Comparison of ENCODE assay signal across 9 mouse cellular contexts in genomic region chr6:47877058-47877457, GRCm38 (mm10). TPM values are rescaled to one million over a fixed set of nuclear protein-coding genes. Genes with fewer than 3 reads are reported as not detected.
DNase-seq lines count a peak whose midpoint lies in the region; ATAC-seq and TF ChIP-seq lines count a peak whose summit lies in the region.
"Had no signal": no experiment of that assay in that cellular context is flagged by ENCODE, and none has a peak within 500 bp of the region (broad histone marks: within the 10 kb centered on the region; RNA-seq: fewer than 3 reads in every experiment).

Zfp282 (plus strand) TSS chr6:47877204.

- peak within 1 kb of the TSS; percentile 93 for H3K9ac ChIP-seq in heart, embryonic 11.5 days (ENCODE audit: low read depth, low read length)
- H3K9ac ChIP-seq in CH12.LX (ENCODE audit: insufficient read depth, low read depth): peak within 1 kb of the TSS; percentile 73
- peak within 1 kb of the TSS; percentile 95 for H3K9ac ChIP-seq in forebrain, embryonic 12.5 days
- H3K9ac ChIP-seq in neural tube, embryonic 15.5 days (replicated peaks): peak within 1 kb of the TSS; percentile 70

- peak within 1 kb of the TSS; percentile 91 for H3K4me3 ChIP-seq in heart, embryonic 11.5 days (ENCODE audit: low read depth, low read length)
- H3K4me3 ChIP-seq in CH12.LX (replicated peaks in 1 of 3; ENCODE audit: low read depth in 2 of 3, low read length in 2 of 3, poor library complexity in 1 of 3): peak within 1 kb of the TSS; percentile 69 to 85 (median 74)
- peak within 1 kb of the TSS; percentile 92 for H3K4me3 ChIP-seq in forebrain, embryonic 12.5 days (replicated peaks)
- H3K4me3 ChIP-seq in neural tube, embryonic 15.5 days (replicated peaks): peak within 1 kb of the TSS; percentile 91

- no peaks in the 10 kb centered on the region for H3K9me3 ChIP-seq in heart, embryonic 11.5 days (replicated peaks; ENCODE audit: control insufficient read depth, low read length)
- no peaks in the 10 kb centered on the region for H3K9me3 ChIP-seq in CH12.LX (replicated peaks; ENCODE audit: low read length)
- no peaks in the 10 kb centered on the region for H3K9me3 ChIP-seq in forebrain, embryonic 12.5 days
- H3K9me3 ChIP-seq in neural tube, embryonic 15.5 days (replicated peaks): no peaks in the 10 kb centered on the region

- ATAC-seq in heart, embryonic 11.5 days (replicated peaks; ENCODE audit: insufficient number of reproducible peaks, low FRiP score, low TSS enrichment): no peak
- no peak for ATAC-seq in forebrain, embryonic 12.5 days (ENCODE audit: low FRiP score)
- no peak for ATAC-seq in neural tube, embryonic 15.5 days (ENCODE audit: low FRiP score)

- H3K27ac ChIP-seq in heart, embryonic 11.5 days (ENCODE audit: low read depth, low read length): peak within 1 kb of the TSS; percentile 96
- peak within 1 kb of the TSS; percentile 48 for H3K27ac ChIP-seq in CH12.LX (ENCODE audit: insufficient read depth, low read depth)
- peak within 1 kb of the TSS; percentile 99 for H3K27ac ChIP-seq in forebrain, embryonic 12.5 days
- H3K27ac ChIP-seq in neural tube, embryonic 15.5 days (replicated peaks): peak within 1 kb of the TSS; percentile 96

- DNase-seq in heart, adult 9 months (ENCODE audit: low spot score in 2 of 2): no peak
- no peak for DNase-seq in CH12.LX (ENCODE audit: extremely low read depth)
- DNase-seq in left cerebral cortex, postnatal 14 days (ENCODE audit: low spot score in 2 of 2): no peak
- no peak for DNase-seq in thymus, adult 18-20 months
- DNase-seq in kidney, postnatal 4 days: no peak

- dilution Hi-C loops in CH12.LX (cut with MboI; ENCODE audit: extremely low pct_ligation_motif_present, extremely low pct_unique_long_range_greater_than_20kb, low sequenced_read_pairs): no loop called here

- no peak for TF ChIP-seq RAD21 in CH12.LX (IDR thresholded peaks at IDR 0.05; ENCODE audit: low read depth, low read length)

- no peak for TF ChIP-seq CTCF in CH12.LX (conservative IDR thresholded peaks at IDR 0.05 in 1 of 2, IDR thresholded peaks at IDR 0.05 in 1 of 2; ENCODE audit: low read depth in 2 of 2, low read length in 2 of 2)

- TF ChIP-seq EP300 in CH12.LX (IDR thresholded peaks at IDR 0.05; ENCODE audit: low read length): no peak

- in situ Hi-C loops in CH12.LX (cut with MboI; ENCODE audit: low pct_ligation_motif_present, low pct_unique_long_range_greater_than_20kb, low sequenced_read_pairs): no loop called here

- peaks cover 7% of the 10 kb centered on the region for H3K79me2 ChIP-seq in CH12.LX (replicated peaks; ENCODE audit: control insufficient read depth, extremely low read depth, insufficient read depth, poor library complexity, severe bottlenecking)

- H3K27me3 ChIP-seq in heart, embryonic 11.5 days (ENCODE audit: control insufficient read depth, insufficient read depth, low read length): no peaks in the 10 kb centered on the region
- H3K27me3 ChIP-seq in CH12.LX (replicated peaks): no peaks in the 10 kb centered on the region
- H3K27me3 ChIP-seq in forebrain, embryonic 12.5 days: no peaks in the 10 kb centered on the region
- no peaks in the 10 kb centered on the region for H3K27me3 ChIP-seq in neural tube, embryonic 15.5 days (replicated peaks)
- H3K27me3 ChIP-seq: Patski had no signal

- peaks cover 5% of the 10 kb centered on the region; the same call in 1 of the 2 replicates for H3K36me3 ChIP-seq in heart, embryonic 11.5 days (ENCODE audit: control insufficient read depth, insufficient read depth, low read length)
- peaks cover 18 to 24% of the 10 kb centered on the region in 2 experiments for H3K36me3 ChIP-seq in CH12.LX (replicated peaks in 1 of 2; ENCODE audit: control insufficient read depth in 1 of 2, insufficient read depth in 1 of 2, low read length in 1 of 2)
- H3K36me3 ChIP-seq in forebrain, embryonic 12.5 days (replicated peaks): peaks cover 26% of the 10 kb centered on the region
- peaks cover 20% of the 10 kb centered on the region for H3K36me3 ChIP-seq in neural tube, embryonic 15.5 days

- no peak for TF ChIP-seq POLR2A in CH12.LX (IDR thresholded peaks at IDR 0.05; ENCODE audit: low read depth, low read length)

- intact Hi-C loops in left cerebral cortex, postnatal 14 days (cut with DNase I): no loop called here

- WGBS in heart, embryonic 11.5 days (ENCODE audit: insufficient replicate concordance): 9% methylated on average over 9 of the region's 9 CpGs
- WGBS in forebrain, embryonic 12.5 days: 7% methylated on average over 9 of the region's 9 CpGs
- 5% methylated on average over 9 of the region's 9 CpGs for WGBS in neural tube, embryonic 15.5 days

- H3K4me1 ChIP-seq in heart, embryonic 11.5 days (ENCODE audit: control insufficient read depth, insufficient read depth, low read length): peaks cover 12% of the 10 kb centered on the region
- peaks cover 6 to 27% of the 10 kb centered on the region in 2 experiments; a peak in 3 of 4 replicates for H3K4me1 ChIP-seq in CH12.LX (ENCODE audit: control insufficient read depth in 1 of 2, insufficient read depth in 2 of 2)
- peaks cover 18% of the 10 kb centered on the region for H3K4me1 ChIP-seq in forebrain, embryonic 12.5 days
- H3K4me1 ChIP-seq in neural tube, embryonic 15.5 days: peaks cover 27% of the 10 kb centered on the region

- H3K4me2 ChIP-seq in heart, embryonic 11.5 days: peak within 1 kb of the TSS; percentile 87
- peak within 1 kb of the TSS; percentile 96; the same call in 1 of the 2 replicates for H3K4me2 ChIP-seq in CH12.LX (ENCODE audit: insufficient read depth, low read depth, poor library complexity, severe bottlenecking)
- peak within 1 kb of the TSS; percentile 87 for H3K4me2 ChIP-seq in forebrain, embryonic 12.5 days
- H3K4me2 ChIP-seq in neural tube, embryonic 15.5 days: peak within 1 kb of the TSS; percentile 74

TF ChIP-seq in CH12.LX, 34 proteins besides CTCF, POLR2A, EP300 and RAD21:
- TF ChIP-seq TBP (conservative IDR thresholded peaks at IDR 0.05; ENCODE audit: low read depth, low read length) (no peak), ZKSCAN1 (IDR thresholded peaks at IDR 0.05; ENCODE audit: borderline replicate concordance, low read depth, low read length) (peak; percentile 95), USF1 (IDR thresholded peaks at IDR 0.05; ENCODE audit: low read depth, low read length) (no peak), ZNF384 (IDR thresholded peaks at IDR 0.05; ENCODE audit: low read depth, low read length) (0 out of 2 replicates have a peak, but pooled peaks have one; percentile 42), JUN (IDR thresholded peaks at IDR 0.05; ENCODE audit: insufficient read depth, low read depth, low read length) (no peak), USF2 (conservative IDR thresholded peaks at IDR 0.05; ENCODE audit: low read depth, low read length) (no peak), ETS1 (conservative IDR thresholded peaks at IDR 0.05; ENCODE audit: low read depth, low read length) (no peak)

RNA-seq across cellular contexts. Expression of gene Zfp282, which starts in this region (rescaled TPM):
- polyA plus RNA-seq in heart, embryonic 11.5 days (2014; fragmentation: Nextera tagmentation; extraction: Ambion mirVana): 6.0 and 6.8 TPM in 2 replicates
- 15.0 and 16.2 TPM in 2 replicates for total RNA-seq in CH12.LX (2012; rRNA removed)
- total RNA-seq in CH12.LX (2014; rRNA removed): 10.9 and 12.0 TPM in 2 replicates
- 14.7 and 15.5 TPM in 2 replicates for polyA plus RNA-seq in CH12.LX (2012; ENCODE audit: insufficient read length, low read depth)
- polyA plus RNA-seq in forebrain, embryonic 12.5 days (2016; fragmentation: Nextera tagmentation; extraction: Ambion mirVana): 23.5 and 24.0 TPM in 2 replicates
- 10 to 100 TPM; 24.5 to 26.0 TPM for total RNA-seq in left cerebral cortex, postnatal 14 days (2021)
- 21.3 and 23.3 TPM in 2 replicates for polyA plus RNA-seq in neural tube, embryonic 15.5 days (2015; fragmentation: Nextera tagmentation; extraction: Ambion mirVana)

Comparison
In these comparisons a context has a peak if more than half of its experiments do, and no peak if none do; other contexts are left out.
1. H3K27ac ChIP-seq: peak in every context shown above with its lines; median percentile 99 in forebrain, embryonic 12.5 days; 96 in heart, embryonic 11.5 days; 96 in neural tube, embryonic 15.5 days; 48 in CH12.LX.